Mouse (Mus musculus) mature B cell (primary cell): ENCODE measurements around the gene Atp5g2.
"Not testable (repeated sequence)": the region's sequence is repeated elsewhere in the genome, so short reads cannot be mapped to it uniquely, and the experiment has no call there.

Experiments used
- in situ Hi-C: fragments of 300-500 bp; cut with MboI; formaldehyde crosslinking; loops from 2 replicates; pipeline ENCODE4 v1.14.3; 2019

Gene Atp5g2

DNA sequence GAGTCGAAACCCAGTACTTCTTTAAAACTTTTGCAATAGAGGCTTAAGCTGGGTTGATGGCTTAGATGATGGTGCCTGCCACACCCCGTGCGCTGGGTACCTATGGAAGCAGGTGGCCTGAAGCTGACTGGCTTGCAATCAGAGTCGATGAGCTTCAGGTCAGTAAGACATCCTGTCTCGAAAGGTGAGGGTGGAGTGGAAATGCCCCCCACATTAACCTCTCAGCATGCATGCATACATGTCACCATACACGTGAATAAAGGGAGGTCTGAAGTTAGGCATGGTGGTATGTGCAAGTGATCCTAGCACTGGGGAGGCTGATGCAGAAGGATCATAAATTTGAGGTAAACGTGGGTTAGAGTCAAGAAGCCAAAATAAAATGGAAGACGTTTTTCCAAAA lies 2.6 kb downstream of the Atp5g2 start:
- in situ Hi-C loops = loop anchor here (5.0 kb wide), 1 partner anchor 42 kb away; the partner anchor contains the start of genes Atf7 and Gm28047

DNA sequence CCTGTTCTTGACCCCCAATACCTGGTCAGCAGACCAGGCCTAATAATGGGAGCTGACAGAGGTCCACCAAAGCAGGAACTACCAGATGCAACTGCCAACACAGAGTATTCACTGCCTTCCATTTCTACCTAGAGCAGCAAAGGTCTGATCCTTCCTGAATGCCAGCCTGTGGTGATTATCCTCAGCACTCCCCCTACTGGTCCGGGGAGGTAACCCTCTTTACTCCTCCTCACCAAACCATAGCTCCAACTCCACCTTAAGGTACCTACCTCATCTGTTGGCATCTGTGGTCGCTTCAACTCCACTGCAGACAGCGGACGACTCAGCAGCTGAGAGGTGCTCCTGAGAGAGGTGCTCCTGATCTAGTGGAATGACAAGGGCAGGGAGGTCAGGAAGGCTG lies 6.7 kb downstream of the Atp5g2 start:
- in situ Hi-C loops = loop anchor here (5.0 kb wide), 1 partner anchor 38 kb away; the partner anchor contains the start of genes Atf7 and Gm28047

GRCm38 (mm10) chr15:102663825-102664224 lies 8.3 kb downstream of the Atp5g2 start:
- in situ Hi-C loops = no loop called here

DNA sequence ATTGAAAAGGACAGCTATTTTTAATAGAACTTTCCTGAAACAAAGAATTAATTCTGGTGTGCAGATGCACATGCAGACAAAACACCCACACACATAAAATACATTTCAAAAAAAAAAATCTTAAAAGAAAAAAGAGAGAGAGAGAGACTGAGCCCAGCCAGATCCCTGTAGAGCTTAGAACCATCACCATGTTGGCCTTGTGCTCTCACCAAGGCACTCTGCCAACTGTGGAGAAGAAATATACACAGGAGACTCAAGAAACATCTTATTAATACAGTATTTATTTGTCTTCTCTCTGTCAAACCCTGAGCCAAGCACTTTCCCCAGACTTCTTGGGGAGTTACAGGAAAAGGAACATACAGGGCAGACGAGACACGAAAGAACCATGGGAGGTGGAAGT lies 9.6 kb downstream of the Atp5g2 start:
- in situ Hi-C loops = not testable (repeated sequence)

- in situ Hi-C loops = no loop called here
Measured at GRCm38 (mm10) chr15:102657926-102658381, 14.2 kb downstream of the Atp5g2 start.

DNA sequence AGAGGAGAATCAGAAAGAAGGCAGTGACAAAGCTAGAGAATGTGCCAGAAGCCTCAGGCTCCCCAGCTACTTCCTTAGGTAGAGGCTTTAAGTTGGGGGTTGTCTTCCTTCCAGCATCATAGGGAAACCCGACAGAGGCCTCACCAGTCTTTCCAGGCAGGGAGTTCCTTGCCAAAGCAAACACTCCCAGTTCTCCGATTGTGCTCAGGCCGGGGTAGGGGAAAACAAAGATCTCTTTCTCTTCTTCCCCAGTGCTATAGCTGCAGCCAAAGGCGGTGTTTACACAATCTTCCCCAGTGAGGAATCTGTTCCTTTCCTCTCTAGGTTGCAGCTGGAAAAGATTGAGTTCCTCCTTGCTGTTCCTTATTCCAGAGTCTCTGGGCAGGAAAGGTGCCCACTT lies 15.5 kb downstream of the Atp5g2 start:
- in situ Hi-C loops = no loop called here

GRCm38 (mm10) chr15:102651928-102652660 lies 20.1 kb downstream of the Atp5g2 start:
- in situ Hi-C loops = not testable (repeated sequence)

DNA sequence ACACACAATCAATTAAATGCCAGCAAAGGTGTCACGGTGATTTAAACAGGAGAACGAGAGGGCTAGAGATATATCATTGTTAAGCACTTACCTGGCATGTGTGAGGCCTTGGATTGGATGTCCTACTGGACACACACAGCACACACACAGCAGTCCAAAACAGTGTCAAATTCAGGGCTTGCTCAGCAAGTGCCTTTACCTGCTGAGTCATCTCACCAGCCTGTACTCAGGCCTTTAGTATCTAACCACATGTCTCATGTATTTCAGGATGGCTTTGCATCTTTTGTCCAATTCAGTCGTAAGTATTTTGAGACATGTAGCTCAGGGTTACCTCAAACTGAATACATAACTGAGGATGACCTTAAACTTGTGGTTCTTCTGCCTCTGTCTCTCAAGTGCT lies 21.0 kb downstream of the Atp5g2 start:
- in situ Hi-C loops = no loop called here

- in situ Hi-C loops = no loop called here
Measured at GRCm38 (mm10) chr15:102635817-102636216, 36.3 kb downstream of the Atp5g2 start.

DNA sequence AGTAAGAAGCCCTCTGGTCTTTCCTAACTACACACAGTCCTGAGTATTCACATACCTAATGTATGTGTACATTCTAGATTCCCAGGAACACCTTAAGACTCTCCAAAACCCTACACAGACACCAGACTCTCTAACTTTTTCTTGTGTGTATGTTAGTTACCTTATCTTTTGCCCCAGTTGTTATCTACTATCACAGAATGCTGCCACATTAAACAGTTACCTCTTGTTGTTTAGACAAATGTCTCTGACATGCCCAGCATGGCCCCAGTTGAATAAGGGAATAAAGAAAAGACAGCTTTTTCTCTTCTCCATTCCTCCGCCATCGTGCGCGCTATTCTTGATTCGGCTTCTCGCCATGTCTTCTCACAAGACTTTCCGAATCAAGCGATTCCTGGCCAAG lies 37.5 kb downstream of the Atp5g2 start:
- in situ Hi-C loops = no loop called here

DNA sequence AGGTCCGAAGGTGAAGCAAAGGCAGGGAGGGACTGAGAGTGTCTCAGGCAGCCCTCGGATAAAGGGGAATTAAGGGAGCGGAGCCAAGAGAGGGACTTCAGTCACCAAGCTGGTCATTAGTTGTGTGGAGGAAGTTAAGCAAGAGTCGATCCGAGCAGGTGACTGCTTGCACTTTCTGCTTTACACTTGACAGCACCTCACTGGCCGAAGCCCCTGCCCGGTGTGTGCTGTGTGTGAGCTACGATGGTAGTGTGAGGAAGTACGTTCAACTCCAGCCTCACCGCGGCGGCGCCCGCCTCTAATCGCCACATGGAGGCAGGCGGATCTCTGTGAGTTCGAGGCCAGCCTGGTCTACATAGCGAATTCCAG lies 46.5 kb downstream of the Atp5g2 start:
- in situ Hi-C loops = loop anchor here (5.0 kb wide), 1 partner anchor 42 kb away; no protein-coding TSS in a partner anchor

- in situ Hi-C loops = loop anchor here (5.0 kb wide), 1 partner anchor 42 kb away; no protein-coding TSS in a partner anchor
Measured at GRCm38 (mm10) chr15:102624970-102625686, 47.0 kb downstream of the Atp5g2 start, which contains the start of the genes Gm28047 and Atf7. Gene Gm28047 (minus strand): TSS chr15:102625067. Gene Atf7 (minus strand): TSS chr15:102625464.

DNA sequence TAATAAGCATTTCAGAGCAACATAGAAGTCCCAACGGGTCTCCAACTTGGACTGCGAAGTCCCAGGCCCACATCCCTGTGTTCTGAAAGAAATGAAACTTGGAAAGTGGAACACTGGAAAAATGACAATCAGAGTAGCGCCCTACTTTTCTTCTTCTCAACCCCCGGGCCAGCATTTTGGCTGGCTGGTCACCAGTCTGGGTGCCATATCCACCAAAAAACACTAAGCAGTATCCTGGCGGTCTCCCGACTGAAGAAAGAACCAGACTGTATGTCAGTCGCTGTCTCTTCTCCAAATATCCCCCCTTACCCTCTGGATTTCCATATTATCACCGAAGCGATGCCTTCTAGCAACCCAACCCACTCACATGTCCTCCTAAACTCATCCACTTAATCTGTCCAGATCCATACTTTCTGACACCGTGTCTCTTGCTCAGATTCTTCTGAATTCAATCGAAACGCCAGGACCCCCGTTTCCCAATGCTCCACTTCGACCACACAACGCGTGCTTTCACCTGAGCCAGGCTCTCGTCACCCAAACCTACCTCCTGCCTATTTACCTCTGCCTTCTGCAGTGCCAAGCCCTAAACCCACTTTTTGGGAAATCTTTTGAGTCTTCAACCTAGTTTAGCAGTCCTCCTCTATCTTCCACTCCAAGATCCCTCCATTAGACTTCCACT lies 47.7 kb downstream of the Atp5g2 start:
- in situ Hi-C loops = no loop called here

GRCm38 (mm10) chr15:102623121-102623520 lies 49.0 kb downstream of the Atp5g2 start:
- in situ Hi-C loops = no loop called here

DNA sequence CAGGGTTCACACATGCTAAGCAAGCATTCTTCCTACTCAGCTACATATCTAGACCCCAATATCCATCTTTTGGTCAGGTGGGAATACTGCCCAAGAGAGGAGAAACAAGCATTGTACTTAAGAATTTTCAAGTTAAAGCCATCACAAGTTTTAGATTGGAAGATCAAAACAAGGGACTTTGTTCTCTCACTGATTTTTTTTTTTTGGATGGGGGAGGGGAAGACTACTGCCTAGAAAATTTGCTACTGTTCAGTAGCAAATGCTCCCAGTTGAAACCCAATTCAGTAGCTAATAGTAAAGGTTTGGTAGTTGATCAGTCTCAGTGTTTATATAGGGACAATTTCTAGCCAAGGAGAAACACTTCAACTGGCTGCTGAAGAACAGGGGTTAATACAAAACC lies 49.6 kb downstream of the Atp5g2 start:
- in situ Hi-C loops = no loop called here

DNA sequence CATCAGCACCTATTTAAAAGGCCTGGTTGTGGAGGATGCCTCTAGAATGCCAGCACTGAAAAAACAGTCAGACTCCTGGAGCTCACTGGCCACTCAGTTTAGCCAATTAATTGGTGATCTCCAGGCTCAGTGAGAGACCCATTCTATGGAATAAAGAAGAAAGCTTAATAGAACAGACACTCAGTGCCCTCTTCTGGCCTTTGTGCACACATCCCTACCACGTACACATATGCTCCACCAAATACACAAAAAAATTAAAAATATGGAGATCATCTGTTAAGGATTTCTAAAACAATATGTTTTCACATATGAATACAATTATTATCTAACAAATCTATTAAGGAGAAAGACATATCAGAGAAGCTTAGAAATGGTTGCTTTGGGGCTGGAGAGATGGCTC lies 51.4 kb downstream of the Atp5g2 start:
- in situ Hi-C loops = no loop called here

DNA sequence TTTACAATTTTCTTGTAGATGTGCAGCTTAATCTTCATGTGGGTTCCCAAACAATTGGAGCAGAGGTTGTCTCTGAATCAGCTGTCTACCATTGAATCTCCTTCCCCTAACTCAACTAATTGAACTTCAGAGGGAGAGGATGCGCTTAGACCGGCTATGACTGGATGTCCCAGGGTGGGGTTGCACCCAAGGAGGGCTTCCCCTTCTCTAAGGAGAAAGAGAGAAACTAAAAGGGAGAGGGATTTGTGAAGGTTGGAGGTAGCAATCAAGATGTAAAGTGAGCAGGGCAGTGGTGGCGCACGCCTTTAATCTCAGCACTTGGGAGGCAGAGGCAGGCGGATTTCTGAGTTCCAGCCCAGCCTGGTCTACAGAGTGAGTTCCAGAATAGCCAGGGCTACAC lies 52.7 kb downstream of the Atp5g2 start:
- in situ Hi-C loops = no loop called here

GRCm38 (mm10) chr15:102617654-102618053 lies 54.5 kb downstream of the Atp5g2 start:
- in situ Hi-C loops = no loop called here

GRCm38 (mm10) chr15:102616174-102616573 lies 56.0 kb downstream of the Atp5g2 start:
- in situ Hi-C loops = no loop called here

- in situ Hi-C loops = no loop called here
Measured at GRCm38 (mm10) chr15:102614224-102614623, 57.9 kb downstream of the Atp5g2 start.

DNA sequence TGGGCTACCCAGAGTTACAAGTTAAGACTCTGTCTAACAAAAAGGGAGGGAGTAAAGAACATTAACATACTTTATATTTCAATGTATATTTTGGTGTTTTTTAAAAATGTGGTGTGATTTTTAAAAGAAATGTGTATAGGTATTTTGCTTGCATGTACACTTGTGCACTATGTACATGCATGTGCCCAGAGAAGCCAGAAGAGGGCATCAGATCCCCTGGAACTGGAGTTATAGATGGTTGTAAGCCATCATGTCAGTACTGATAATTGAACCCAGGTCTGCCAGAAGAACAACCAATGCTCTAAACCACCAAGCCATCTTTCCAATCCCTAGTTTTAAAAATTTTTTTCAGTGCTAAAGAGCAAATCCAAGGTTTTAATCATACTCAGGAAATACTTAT lies 59.2 kb downstream of the Atp5g2 start:
- in situ Hi-C loops = no loop called here
